Mouse (Mus musculus): ENCODE measurements around the gene Ttc36. TPM values are rescaled to one million over a fixed set of nuclear protein-coding genes. Genes with fewer than 3 reads are reported as not detected.
"Not testable (repeated sequence)": the region's sequence is repeated elsewhere in the genome, so short reads cannot be mapped to it uniquely, and the experiment has no call there.

Gene Ttc36
- polyA plus RNA-seq, 1 experiment from 2014 or later, result 3.3 TPM

DNA sequence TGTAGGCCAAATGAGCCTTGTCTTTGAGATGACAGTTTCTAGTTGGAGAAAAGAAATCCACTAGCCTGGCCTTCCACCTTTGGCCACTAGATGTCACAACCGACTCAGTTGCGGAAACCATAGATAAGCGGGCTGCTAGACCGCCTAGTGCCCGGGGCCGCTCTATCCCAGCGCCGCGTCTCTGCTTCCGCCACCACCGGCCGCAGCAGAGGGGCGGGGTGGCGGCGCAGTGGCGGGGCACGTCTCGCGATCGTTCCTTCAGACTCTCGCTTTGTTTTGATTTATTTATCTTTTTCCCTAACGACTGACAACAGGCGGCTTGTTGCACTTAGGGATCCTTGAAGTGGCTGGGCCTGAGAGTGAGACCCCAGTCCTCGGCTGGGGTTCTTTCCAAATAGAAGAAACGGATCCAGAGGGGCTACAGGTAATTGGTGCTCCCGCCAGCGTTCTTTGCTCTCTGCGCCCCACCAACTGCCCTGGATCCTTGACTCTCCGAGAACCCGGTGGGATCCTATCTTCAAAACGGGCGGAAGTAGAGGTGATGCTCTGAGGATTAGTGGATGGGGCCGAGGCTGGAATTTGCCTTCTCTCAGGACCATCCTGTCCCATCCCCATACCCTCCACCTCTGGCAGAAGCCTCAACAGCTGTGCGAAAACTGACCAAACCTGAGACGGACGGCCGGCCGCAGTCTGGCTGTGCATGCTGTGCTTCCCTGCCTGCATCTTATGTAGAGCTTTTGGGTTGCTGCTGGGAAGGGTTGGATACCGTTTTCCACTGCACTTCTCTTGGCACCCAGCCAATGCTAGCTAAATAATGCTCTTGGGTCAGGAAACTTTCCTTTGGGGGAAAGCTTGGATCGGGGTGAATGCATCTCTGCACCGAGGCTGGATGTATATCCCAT, 29.9 kb downstream of the Ttc36 start:
- in situ Hi-C loops (cut with MboI; ENCODE audit: low pct_unique_long_range_greater_than_20kb), result no loop called here
- no peaks in the 10 kb centered on the region for H3K27me3 ChIP-seq
- POLR2A ChIA-PET, result interaction anchor here (0.6 to 1.0 kb wide), 3 partner anchors 14 to 171 kb away, joined by 3 to 8 read pairs (median 5); partner anchors contain the start of gene Tmem25
- CTCF ChIA-PET, result no interaction called here
- DNase-seq (ENCODE audit: low read depth, low spot score) (peak; percentile 79), ATAC-seq (peak; percentile 92)
- TF ChIP-seq CTCF (IDR thresholded peaks at IDR 0.05), result peak; percentile 98

DNA sequence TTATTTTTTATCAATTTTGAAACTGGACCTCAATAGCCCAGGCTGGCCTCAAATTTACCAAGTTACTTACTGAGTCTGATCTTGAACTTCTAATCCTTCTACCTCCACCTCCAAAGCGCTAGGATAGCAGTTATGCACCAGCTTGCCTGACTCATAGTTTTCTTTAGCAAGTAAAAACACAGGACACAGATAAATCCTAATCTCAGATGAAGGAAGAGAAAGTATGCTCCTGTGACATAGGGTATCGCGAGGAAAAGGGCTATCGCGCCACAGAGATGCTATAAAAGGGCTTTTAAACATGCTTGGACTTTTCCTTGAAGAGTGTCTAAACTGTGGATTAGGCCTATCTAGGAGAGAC, 30.5 kb downstream of the Ttc36 start:
- CTCF ChIA-PET, result interaction anchor here (0.6 to 0.7 kb wide), 2 partner anchors 11 kb away, joined by 3 read pairs; no protein-coding TSS in a partner anchor
- DNase-seq (ENCODE audit: low read depth, low spot score), result no peak
- POLR2A ChIA-PET, result no interaction called here
- in situ Hi-C loops (cut with MboI; ENCODE audit: low pct_unique_long_range_greater_than_20kb), result no loop called here
- no peak for ATAC-seq
- no peak for TF ChIP-seq CTCF (IDR thresholded peaks at IDR 0.05)
- no peaks in the 10 kb centered on the region for H3K27me3 ChIP-seq

DNA sequence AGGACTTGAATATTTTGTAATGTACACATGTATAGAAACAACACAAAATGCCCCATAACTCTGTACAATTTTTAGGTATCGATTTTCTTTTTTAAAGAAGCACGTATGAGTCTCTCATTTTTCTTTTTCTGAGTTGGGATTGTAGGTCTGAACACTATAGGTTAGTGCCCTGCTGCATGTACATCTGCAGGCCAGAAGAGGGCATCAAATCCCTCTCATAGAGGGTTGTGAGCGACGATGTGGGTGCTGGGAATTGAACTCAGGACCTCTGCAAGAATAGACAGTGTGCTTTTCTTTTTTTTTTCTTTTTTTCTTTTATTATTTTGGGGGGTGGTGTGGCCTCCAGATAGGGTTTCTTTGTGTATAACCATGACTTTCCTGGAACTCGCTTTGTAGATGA, 31.5 kb downstream of the Ttc36 start:
- no peak for ATAC-seq
- DNase-seq (ENCODE audit: low read depth, low spot score), result no peak
- H3K27me3 ChIP-seq, result no peaks in the 10 kb centered on the region
- in situ Hi-C loops (cut with MboI; ENCODE audit: low pct_unique_long_range_greater_than_20kb), result no loop called here
- ChIA-PET POLR2A (no interaction called here), CTCF (no interaction called here)
- peak; percentile 34 for TF ChIP-seq CTCF (IDR thresholded peaks at IDR 0.05)

DNA sequence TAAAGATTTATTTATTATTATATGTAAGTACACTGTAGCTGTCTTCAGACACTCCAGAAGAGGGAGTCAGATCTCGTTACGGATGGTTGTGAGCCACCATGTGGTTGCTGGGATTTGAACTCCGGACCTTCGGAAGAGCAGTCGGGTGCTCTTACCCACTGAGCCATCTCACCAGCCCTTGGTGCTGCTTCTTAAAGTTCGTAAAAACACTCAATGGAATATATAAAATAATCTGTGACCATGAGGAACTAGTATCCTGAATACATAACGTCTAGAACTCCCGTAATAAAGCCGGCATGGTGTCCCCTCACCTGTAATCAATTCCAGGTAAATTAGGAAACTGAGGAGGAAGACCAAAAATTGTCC, 34.9 kb downstream of the Ttc36 start:
- TF ChIP-seq CTCF (IDR thresholded peaks at IDR 0.05), result peak; percentile 15
- POLR2A ChIA-PET, result interaction anchor here (1.4 kb wide), 1 partner anchor 12 kb away, joined by 3 read pairs; no protein-coding TSS in a partner anchor
- DNase-seq (ENCODE audit: low read depth, low spot score); H3K27me3 ChIP-seq; in situ Hi-C loops (cut with MboI; ENCODE audit: low pct_unique_long_range_greater_than_20kb); ATAC-seq: not testable (repeated sequence)
- CTCF ChIA-PET, result interaction anchor here (1.3 to 1.9 kb wide), 2 partner anchors 32 to 51 kb away, joined by 3 to 4 read pairs; no protein-coding TSS in a partner anchor

DNA sequence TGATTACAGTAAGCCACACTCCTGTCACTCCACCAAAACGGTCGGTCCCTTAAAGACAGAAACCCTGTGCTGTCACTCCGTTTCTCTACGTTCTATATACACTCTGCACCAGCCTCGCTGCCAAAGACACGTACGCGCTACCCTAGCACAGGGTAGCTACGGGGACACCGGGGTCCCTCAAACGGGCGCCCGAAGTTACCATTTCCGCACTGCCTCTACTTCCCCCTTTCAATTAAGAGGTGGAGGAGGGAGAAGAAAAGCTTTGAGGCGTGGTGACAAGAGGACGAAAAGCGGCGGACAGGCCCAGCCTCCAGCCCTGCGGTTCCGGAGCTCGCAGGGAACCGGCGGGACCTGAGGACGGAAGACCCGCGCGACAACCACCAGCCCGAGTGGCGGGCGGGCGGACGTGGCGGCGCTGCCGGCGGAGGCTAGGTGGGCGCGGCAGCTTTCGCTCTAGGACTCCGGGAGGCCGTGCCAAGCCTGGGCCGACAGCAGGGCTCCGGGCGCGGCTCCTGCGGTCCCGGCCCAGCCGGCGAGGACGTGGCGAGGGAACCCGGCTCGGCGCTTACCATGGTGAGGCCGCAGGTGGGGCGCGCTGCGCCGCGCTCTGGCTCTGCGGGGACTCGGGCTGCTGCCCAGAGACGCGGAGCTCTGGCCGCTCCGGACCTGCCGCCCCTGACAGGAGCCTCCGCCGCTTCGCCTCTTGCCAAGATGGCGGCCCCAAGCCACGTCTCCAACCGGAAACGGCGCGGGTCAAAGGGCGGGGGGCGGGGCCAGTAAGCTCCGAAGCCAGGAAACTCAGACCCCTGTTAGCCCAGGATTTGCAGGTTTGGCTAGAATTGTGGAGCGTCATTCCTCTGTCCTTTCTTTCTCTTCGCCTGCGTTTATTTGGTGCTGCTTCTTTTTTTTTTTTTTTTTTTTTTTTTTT, 35.5 kb downstream of the Ttc36 start, which contains the start of the genes Arcn1 and Ift46:
Gene Arcn1, minus strand, starts transcription at position 745 of the 928 bp plus-strand sequence.
Gene Ift46, plus strand, starts transcription at position 808 of the 928 bp plus-strand sequence.
- no peak for TF ChIP-seq CTCF (IDR thresholded peaks at IDR 0.05)
- no peaks in the 10 kb centered on the region for H3K27me3 ChIP-seq
- DNase-seq (ENCODE audit: low read depth, low spot score), result no peak
- in situ Hi-C loops (cut with MboI; ENCODE audit: low pct_unique_long_range_greater_than_20kb), result no loop called here
- ChIA-PET CTCF (interaction anchor here (1.3 to 1.9 kb wide), 2 partner anchors 33 to 50 kb away, joined by 3 to 4 read pairs; no protein-coding TSS in a partner anchor), POLR2A (interaction anchor here (0.7 to 1.4 kb wide), 3 partner anchors 11 to 105 kb away, joined by 3 to 5 read pairs (median 4); no protein-coding TSS in a partner anchor)
- ATAC-seq, result peak; percentile 67

DNA sequence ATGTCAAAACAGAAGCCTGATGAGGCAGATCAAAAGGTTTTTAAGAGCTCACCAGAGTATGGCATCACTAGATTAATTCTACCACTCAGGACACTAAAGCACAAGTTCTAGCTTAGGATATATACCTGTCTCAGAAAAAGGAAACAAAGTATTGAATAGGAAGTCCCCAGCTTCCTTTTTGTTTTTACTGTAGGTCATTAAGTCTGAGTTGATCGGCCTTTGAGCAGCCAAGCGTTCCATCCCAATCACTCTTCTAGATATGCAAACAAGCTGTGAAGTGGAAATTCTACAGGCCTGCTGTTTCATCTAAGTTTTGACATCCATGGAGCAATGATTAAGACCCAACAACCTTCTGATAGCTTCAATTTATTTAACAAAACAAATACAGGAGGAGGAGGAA, 42.0 kb downstream of the Ttc36 start:
- DNase-seq (ENCODE audit: low read depth, low spot score), result no peak
- TF ChIP-seq CTCF (IDR thresholded peaks at IDR 0.05), result no peak
- POLR2A ChIA-PET, result interaction anchor here (0.5 to 0.7 kb wide), 2 partner anchors 23 to 269 kb away, joined by 4 to 5 read pairs; no protein-coding TSS in a partner anchor
- H3K27me3 ChIP-seq, result no peaks in the 10 kb centered on the region
- in situ Hi-C loops (cut with MboI; ENCODE audit: low pct_unique_long_range_greater_than_20kb), result no loop called here
- CTCF ChIA-PET, result interaction anchor here (0.8 to 2.1 kb wide), 3 partner anchors 11 to 105 kb away, joined by 3 to 9 read pairs (median 5); no protein-coding TSS in a partner anchor
- ATAC-seq, result no peak

Other genes starting within 250 kb of the Ttc36 start
- not detected for gene Cxcr5, start 241.2 kb downstream of the Ttc36 start, polyA plus RNA-seq (2021)
- 95.5 TPM for gene Ddx6, start 198.2 kb downstream of the Ttc36 start, polyA plus RNA-seq (2021)
- not detected for gene Treh, start 129.8 kb downstream of the Ttc36 start, polyA plus RNA-seq (2021)
- gene Phldb1, start 67.9 kb downstream of the Ttc36 start, polyA plus RNA-seq (2021), result 137 TPM
- gene Arcn1, start 35.2 kb downstream of the Ttc36 start, polyA plus RNA-seq (2021), result 142 TPM
- gene Ift46, start 35.2 kb downstream of the Ttc36 start, polyA plus RNA-seq (2021), result 193 TPM
- gene Tmem25, start 3.8 kb downstream of the Ttc36 start, polyA plus RNA-seq (2021), result 7.3 TPM
- 22.2 TPM for gene Kmt2a, start 78.2 kb upstream of the Ttc36 start, polyA plus RNA-seq (2021)
- gene Atp5l, start 117.7 kb upstream of the Ttc36 start, polyA plus RNA-seq (2021), result 440 TPM
- gene Ube4a, start 162.5 kb upstream of the Ttc36 start, polyA plus RNA-seq (2021), result 44.1 TPM
- not detected for gene Cd3g, start 177.4 kb upstream of the Ttc36 start, polyA plus RNA-seq (2021)
- not detected for gene Cd3d, start 178.7 kb upstream of the Ttc36 start, polyA plus RNA-seq (2021)
- not detected for gene Cd3e, start 206.6 kb upstream of the Ttc36 start, polyA plus RNA-seq (2021)
- gene Mpzl2, start 236.7 kb upstream of the Ttc36 start, polyA plus RNA-seq (2021), result not detected